Mouse (Mus musculus) right cerebral cortex, postnatal 10 days (tissue): ENCODE results near the gene Ddrgk1.
"Not testable (repeated sequence)": the region's sequence is repeated elsewhere in the genome, so short reads cannot be mapped to it uniquely, and the experiment has no call there.

ENCODE experiments used
- DNase-seq, 2 experiments: peaks; one replicate each; pipeline ENCODE4 v3.0.0; 2021; ENCODE audit warnings: low spot score in 2 of 2

Ddrgk1 gene

DNA sequence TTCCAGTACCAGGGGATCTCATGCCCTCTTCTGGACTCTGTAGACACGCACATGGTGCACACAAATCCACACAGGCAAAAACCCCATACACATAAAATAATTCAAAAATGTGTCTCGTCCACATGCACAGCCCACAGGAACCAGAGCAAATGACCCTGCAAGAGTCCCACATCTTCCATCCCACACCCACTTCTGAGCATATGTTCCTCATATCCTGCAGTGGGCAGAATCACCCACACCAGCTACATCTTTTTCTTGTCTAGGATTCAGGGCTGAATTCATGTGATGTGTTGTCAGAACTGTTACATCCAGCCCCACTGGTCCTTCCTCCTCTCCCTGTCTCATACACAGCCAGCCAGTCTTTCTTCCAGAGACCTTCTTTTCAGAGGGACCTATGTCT lies 11.2 kb downstream of the Ddrgk1 start:
- DNase-seq = no peak

DNA sequence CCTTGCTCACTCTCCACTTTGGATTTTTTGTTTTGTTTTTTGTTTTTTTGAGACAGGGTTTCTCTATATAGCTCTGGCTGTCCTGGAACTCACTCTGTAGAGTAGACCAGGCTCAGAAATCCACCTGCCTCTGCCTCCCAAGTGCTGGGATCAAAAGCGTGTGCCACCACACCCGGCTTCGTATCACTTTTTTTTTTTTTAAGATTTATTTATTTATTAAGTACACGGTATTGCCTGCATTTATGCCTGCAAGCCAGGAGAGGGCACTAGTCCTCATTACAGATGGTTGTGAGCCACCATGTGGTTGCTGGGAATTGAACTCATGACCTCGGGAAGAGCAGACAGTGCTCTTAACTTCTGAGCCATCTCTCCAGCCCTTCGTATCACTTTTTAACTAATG lies 15.4 kb downstream of the Ddrgk1 start:
- DNase-seq = not testable (repeated sequence)

DNA sequence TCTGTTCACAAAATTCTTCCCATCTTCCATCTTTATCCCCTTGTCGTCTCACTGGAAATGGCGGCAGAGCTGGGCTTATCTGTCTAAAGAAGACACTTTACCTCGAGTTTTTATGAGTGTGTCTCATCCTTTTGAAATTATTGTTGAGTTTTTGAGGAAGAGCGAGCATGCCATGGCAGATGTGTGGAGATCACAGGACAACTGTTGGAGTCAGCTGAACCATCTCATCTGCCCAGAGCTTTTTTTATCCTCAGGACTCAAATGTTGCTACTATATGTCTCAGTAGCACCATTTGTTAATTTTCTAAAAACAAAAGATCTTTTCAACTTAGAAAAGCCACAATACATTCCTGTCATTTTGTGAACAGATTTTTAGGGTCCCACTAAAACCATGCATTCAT lies 19.3 kb downstream of the Ddrgk1 start:
- no peak for DNase-seq

DNA sequence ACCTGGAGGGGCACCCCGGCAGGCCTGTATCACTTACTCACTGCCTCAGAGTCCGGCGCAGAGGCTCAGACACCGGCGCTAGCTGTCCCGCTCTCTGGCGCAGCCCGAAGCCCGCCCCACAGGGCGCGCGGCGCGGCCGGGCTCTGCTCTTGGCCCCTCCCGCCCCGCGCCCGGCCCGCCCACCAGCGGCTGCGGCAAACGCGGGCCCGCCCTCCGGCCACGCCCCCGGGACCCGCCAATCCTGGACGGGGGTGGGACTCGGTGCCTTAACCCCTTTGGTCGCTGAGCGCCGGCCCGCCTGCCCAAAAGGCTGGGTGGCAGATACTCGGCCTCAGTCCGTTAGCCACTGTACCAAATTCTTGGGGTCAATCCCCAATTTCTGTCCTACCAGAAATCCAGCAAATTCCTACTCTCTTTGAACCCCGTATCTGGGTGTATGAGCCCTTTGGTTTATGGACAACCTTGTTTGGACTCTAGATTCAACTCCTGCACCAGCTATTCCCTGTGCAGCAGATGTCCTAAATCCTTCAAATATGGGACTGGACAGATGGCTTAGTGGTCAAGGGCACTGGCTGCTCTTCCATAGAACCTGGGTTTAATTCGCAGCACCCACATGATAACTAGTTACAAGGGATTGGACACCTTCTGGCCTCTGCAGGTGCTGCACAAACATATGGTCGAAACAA lies 21.6 kb downstream of the Ddrgk1 start, which contains the start of gene Lzts3:
Gene Lzts3 (minus strand): TSS at position 120 of the 686 bp plus-strand sequence.
- DNase-seq = peak; percentile 94

DNA sequence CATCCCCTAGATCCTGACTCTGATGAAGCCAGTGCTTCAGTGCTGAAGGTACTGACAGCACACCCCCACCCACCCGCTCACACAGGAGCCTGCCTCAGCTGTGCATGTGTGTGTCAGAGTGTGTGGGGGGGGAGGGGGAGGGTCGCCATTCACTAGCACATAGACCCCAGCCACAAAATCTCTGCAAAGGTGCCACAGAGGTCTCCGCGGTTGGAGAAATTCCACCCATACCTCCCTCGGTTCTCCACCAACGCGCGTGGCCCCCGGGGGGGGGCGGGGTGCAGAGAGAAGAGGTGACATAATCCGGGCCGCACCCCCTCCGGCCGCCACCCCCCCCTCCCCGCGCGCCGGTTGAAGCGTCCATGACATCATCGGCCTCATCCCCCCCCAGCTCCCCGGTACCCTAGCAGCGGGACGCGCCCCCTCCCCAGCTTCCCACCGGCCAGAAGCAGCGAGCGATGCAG lies 22.2 kb downstream of the Ddrgk1 start:
- peak in 1 of 2 experiments; percentile 67 for DNase-seq

DNA sequence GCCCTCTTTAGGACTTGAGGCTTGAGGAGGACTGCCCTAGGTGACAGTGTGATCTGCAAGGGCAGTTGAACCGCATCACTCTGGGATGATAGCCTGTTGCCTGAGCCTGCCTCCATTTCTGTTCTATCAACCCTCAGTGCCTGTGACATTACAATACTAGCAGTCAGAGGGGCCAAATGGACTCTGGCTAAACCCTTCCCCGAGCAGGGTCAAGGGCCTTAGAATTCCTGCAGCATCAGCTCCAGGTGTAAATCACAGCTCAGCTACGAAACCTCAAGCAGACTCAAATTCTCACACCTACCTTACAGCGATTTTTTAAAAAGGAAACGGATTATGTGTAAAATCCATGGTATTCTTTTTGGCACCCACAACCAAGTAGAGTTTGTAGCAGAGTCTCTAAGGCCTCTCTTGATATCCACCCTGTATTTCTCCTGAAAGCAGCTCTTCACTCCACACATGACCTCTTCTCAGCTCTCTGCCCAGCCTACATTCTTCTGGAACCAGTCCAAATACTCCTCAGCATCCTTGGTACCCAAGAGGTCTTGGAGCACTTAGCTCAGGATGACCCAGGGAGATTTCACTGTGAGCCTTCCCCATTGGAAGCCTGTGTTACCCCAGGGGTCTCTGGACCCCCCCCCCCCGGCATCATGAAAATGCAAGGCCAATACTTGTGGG lies 23.0 kb downstream of the Ddrgk1 start:
- DNase-seq = no peak

DNA sequence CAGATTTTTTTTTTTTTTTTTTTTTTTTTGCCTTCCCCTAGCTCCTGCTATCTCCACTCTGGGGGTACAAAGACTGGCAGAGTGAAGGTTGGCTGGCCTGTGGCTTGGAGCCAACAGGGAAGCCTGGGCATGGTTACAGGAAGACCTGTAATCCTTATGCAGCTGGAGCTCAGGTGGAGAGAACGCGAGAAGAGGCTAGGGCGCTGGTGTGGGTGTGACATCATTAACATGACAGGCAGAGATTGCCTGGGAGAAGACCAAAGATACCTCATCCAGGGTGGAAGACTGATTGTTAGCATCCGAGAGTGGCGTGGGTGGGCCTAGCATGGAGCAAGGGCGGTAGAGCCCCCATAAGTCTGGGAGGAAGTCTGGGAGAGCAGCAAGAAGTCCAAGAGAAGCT lies 25.2 kb downstream of the Ddrgk1 start:
- DNase-seq = no peak

DNA sequence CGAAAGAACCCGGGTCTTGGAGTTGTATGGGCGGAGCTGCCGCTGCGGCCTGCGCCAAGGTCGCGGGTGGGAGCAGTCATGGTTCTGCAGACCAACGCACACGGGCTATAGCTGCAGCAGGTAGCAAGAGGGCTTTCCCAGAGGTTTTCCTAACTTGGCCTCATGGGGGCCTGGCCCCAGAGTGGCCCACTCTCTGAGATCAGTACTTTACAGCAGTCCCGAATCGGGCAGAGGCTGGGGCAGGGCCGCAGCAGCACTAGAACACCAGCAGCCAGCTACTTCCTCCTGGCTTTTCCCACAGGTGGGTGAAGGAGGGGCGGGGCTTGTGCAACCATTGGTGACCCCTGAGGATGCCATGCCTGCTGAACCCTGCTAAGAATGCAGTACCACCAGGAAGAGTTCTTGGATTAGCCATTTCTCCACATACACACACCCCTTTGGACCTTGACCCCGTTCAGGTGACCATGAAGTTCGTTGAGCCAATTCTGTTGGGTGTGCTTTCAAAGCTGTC lies 26.3 kb downstream of the Ddrgk1 start:
- DNase-seq = no peak

DNA sequence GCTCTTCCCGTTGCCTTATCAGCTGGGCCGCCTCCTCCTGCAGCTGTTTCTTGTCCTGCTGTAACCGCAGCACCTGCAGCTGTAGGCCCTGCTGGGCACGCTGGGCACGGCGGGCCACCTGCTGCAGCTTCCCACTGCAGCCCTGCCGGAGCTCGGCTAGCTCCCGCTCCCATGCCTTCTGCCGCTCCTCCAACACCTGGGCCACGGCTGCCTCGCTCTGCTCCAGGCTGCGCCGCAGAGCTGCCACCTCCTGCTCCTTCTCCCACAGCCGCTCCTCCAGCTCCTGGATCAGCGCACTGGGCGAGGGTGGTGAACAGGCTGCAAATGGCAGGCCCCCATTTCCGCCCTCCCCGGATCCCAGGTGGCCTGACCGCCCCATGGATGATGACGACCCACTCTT lies 28.6 kb downstream of the Ddrgk1 start:
- DNase-seq = no peak

DNA sequence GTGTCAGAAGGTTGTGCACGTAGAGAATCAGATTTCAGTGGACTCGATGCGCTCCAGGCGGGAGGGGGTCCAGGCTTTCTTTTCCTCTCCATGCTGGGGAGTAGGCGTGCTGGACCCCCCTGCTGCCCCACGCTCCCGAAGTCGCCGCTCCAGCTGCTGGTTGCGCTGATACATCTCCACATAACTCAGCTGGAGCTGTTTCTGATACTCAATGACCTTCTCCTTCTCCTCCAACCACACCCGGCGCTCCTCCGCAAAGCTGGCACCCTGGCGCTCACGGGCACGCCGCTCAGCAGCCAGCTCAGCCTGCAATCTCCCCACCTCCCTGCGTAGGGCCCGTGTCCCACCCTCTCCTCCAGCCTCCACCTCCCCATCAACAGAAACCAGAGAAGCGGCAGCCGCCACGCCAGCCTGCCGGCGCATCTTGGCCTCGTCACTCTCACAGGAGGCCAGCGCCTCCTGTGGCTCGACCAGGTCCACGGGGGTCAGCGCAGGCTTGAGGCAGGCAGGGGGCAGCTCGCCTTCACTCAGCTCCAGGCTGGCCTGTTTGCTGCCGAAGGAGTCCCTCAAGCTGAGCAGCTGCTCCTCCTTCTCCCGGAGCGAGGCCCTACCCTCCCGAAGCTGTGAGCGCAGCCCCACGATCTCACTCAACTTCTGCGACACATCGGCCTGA lies 29.6 kb downstream of the Ddrgk1 start:
- DNase-seq = no peak

DNA sequence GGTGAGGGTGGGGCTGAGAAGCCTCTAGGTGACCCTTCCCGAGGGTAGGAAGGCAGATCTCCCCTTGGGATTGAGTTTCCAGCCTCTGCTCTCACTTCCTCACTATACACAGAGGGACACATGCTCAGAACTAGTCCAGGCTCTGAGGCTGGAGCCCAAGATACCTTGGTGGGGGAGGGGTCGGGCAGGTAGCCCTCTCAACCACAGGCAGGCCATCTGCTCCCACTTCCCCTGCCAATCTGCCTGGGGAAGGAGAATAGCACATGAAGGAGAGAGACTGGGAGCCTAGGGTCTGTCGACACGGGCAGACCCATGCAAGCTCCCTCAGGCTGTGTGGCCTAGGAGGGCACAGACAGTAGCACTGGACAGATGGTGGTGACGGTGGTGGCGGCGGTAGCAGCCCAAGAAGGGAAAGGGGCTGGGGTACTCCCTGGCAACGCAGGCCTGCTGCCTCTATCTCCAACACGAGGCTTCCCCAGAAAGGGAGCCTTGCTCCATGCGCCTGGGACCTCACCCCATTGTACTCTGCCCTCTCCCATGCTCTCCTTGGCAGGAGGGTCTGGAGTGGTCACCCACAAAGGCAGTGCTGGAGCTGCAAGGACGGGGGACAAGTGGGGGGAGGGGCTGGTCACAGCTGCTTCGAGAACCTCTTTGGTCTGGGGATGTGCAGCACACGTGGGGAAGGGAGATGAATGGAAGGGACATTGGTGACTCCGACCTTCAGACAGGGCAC lies 30.3 kb downstream of the Ddrgk1 start:
- DNase-seq = no peak

DNA sequence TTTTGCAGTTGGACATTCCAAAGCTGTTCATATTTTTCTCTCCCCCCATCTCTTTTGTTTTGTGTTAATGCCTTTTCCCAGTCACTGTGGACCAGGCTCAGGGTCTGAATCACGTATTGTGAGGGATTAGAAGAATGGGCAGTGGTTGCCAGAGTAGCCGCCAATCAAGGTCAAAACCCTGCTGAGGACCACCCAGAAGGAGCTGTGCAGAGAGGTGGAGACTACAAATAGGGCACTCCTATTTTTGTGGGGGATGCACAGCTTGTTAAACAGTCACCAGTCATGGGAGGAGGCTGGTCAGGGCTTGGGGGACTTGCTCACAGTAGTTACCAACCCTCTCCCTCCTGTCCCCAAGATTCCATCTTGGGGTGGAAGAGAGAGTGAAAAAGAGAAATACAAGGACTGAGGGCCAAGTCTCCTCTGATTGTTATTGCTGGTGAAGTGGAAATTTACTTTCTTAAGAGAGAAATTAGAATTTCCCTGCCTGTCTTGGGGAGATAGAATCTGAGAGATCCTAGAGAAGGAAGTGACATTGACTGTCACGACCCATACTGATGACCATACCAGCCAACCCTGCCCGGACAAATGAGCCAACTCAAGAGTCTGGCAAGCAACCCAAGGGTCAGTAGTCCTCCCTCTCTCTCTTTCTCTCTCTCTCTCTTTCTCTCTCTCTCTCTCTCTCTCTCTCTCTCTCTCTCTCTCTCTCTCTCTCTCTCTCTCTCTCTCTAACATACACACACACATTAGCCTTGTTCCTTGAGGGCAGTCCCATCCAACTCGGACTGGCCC lies 31.4 kb downstream of the Ddrgk1 start:
- no peak for DNase-seq

DNA sequence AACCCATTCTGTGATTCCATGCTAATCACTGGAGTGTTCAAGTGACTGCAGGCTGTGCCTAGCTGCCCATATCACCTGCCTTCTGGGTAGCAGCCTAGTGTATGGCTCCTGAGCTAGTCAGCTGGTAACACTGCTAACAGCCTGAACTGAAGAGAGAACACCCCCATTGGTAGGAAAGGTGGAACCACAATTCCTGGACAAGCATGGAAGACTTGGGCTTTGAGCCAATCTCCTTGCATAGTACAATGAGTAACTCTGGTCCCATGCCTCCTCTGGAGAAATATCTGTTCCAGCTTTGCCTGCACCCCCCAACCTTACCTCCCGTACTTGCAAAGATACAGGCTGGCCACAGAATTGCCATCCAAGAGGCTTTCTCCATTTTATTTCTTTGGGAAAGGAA lies 32.0 kb downstream of the Ddrgk1 start:
- no peak for DNase-seq

DNA sequence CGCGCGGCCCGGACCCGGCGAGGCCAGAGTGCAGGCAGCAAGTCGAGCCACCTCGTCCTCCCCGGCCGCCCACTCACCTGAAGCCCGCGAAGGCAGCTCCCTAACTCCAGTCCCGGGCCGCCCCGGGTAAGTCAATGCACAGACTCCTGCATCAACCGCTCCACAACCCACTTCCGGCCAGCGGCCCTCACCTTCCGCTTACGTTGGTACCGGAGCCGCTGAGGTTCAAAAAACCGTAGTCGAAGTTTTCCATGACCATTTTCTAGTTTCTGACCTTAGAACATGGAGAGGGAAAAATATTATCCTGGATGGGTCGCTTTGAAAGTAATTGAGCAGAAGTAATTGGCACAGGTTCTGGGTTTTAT lies 34.6 kb downstream of the Ddrgk1 start, which contains the start of the genes Fastkd5 and Ubox5:
Gene Fastkd5 (minus strand): TSS at position 189 of the 365 bp plus-strand sequence.
Gene Ubox5 (minus strand): TSS at position 200 of the 365 bp plus-strand sequence.
- DNase-seq = peak; percentile 95

DNA sequence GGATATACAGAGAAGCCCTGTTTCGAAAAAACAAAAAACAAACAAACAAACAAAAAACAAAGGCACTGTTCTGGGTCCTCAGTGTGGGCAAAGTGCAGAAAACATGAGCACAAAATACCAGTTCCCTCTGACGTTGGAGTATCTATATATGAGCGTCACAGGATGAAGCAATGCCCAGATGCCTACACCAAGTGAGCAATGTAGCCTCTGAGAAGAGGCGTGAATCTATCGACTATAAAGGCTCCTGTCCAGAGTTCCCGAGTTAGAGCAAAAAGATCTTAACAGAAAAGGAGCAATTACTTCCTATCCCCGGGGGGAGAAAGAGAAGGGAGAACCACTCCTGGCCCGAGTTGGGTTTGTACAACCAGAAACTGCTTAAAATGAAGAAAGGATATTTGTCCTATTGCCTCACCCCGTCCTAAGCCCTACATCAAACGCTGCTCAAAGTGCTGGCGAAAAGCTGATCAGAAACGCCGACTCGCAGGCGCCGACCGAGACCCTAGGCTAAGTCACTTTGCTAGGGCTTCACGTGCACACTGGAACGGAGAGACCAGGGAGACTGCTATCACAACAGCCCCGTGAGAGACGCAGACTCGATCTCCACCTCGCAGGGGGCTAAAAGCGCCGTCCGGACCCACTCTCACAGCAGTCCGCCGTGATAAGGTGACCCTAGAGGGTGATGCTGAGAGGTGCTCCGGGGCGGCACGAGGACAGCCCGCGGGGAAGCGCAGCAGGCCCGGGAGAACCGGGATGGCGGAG lies 35.2 kb downstream of the Ddrgk1 start:
- DNase-seq = no peak

DNA sequence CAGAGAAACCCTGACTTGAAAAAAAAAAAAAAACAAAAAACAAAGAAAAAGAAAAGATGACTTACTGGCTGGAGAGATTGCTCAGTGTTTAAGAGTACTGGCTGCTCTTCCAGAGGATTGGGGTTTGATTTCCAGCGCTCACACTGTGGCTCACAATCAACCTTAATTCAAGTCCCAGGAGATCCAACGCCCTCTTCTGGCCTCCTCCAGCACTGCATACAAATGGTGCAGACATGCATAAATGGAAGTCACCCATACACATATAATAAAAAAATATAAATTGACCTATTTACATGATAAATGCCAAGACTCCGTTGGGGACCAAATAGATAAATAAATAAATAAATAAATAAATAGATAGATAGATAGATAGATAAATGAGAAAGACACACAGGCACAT lies 36.0 kb downstream of the Ddrgk1 start:
- no peak for DNase-seq

DNA sequence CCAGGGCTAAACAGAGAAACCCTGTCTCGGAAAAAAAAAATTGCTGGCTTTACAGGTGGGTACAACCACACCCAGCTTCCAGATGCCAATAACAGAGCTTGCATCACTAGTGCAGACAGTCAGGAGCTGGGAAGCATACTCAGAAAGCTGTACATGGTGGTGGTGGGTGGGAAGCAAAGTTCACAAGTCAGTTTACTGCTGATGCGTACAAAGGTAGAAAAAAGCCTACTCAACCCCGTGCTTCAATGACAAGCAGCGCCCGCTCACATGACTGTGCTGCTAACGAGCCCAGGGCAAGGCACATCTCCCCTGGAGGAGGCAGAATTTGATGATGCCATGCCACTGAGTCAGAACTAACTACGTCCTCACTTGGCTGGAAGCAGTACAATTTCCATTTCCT lies 45.5 kb downstream of the Ddrgk1 start:
- no peak for DNase-seq

DNA sequence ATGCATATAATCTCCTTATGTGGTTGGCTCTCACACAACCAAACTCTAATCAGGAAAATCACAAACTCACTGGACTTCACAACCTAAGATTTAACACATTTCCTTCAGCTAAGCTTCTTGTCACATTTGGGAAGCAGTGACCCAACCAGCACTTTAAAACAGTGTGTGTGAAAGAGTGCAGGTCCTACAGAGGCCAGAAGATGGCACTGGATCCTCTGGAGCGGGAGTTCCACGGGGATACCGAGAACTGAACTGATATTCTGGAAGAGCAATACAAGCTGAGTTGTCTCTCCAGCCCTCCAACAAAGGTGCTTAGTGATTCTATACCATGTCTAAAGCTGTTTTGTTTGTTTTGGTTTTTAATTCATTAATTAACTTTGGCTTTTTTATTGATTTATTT lies 51.4 kb downstream of the Ddrgk1 start:
- DNase-seq = no peak
